Mouse (Mus musculus) embryo, embryonic 11.5 days (tissue): ENCODE measurements around the gene Spock1.
A peak's percentile ranks its signal among the peaks of the same experiment; 100 is the strongest.

Experiments used
- DNase-seq: peaks from one replicate; pipeline ENCODE4 v3.0.0-alpha.2; 2012; ENCODE audit warnings: low read depth, low spot score

Gene Spock1

GRCm38 (mm10) chr13:57908266-57908582 is at the start of gene Spock1:
Gene Spock1 (minus strand): TSS chr13:57908332.
- DNase-seq = peak; percentile 83

- no peak for DNase-seq
Measured at GRCm38 (mm10) chr13:57950091-57950490, 42.0 kb upstream of the Spock1 start.

- no peak for DNase-seq
Measured at GRCm38 (mm10) chr13:57949513-57949912, 41.4 kb upstream of the Spock1 start.

- no peak for DNase-seq
Measured at GRCm38 (mm10) chr13:57945197-57945596, 37.1 kb upstream of the Spock1 start.

GRCm38 (mm10) chr13:57944434-57944833 is 36.3 kb upstream of the Spock1 start:
- no peak for DNase-seq

GRCm38 (mm10) chr13:57943900-57944299 is 35.8 kb upstream of the Spock1 start:
- DNase-seq = no peak

GRCm38 (mm10) chr13:57937463-57938229 is 29.5 kb upstream of the Spock1 start:
- DNase-seq = no peak

GRCm38 (mm10) chr13:57931998-57932397 is 23.9 kb upstream of the Spock1 start:
- no peak for DNase-seq

GRCm38 (mm10) chr13:57931376-57931775 is 23.2 kb upstream of the Spock1 start:
- no peak for DNase-seq

- DNase-seq = no peak
Measured at GRCm38 (mm10) chr13:57930720-57931119, 22.6 kb upstream of the Spock1 start.

GRCm38 (mm10) chr13:57930283-57930682 is 22.2 kb upstream of the Spock1 start:
- DNase-seq = no peak

GRCm38 (mm10) chr13:57919947-57920346 is 11.8 kb upstream of the Spock1 start:
- DNase-seq = no peak

GRCm38 (mm10) chr13:57911171-57911570 is 3.0 kb upstream of the Spock1 start:
- DNase-seq = no peak

GRCm38 (mm10) chr13:57907428-57908265 is 485 bp downstream of the Spock1 start:
- DNase-seq = no peak

GRCm38 (mm10) chr13:57894597-57894996 is 13.5 kb downstream of the Spock1 start:
- no peak for DNase-seq

- DNase-seq = no peak
Measured at GRCm38 (mm10) chr13:57889708-57890107, 18.4 kb downstream of the Spock1 start.

- no peak for DNase-seq
Measured at GRCm38 (mm10) chr13:57889050-57889449, 19.1 kb downstream of the Spock1 start.

- DNase-seq = no peak
Measured at GRCm38 (mm10) chr13:57879817-57880216, 28.3 kb downstream of the Spock1 start.

GRCm38 (mm10) chr13:57878797-57879196 is 29.3 kb downstream of the Spock1 start:
- no peak for DNase-seq

- no peak for DNase-seq
Measured at GRCm38 (mm10) chr13:57877782-57878181, 30.4 kb downstream of the Spock1 start.

GRCm38 (mm10) chr13:57876966-57877365 is 31.2 kb downstream of the Spock1 start:
- DNase-seq = no peak

GRCm38 (mm10) chr13:57870058-57870457 is 38.1 kb downstream of the Spock1 start:
- no peak for DNase-seq

- DNase-seq = peak; percentile 56
Measured at GRCm38 (mm10) chr13:57867586-57867985, 40.5 kb downstream of the Spock1 start.
